Mouse (Mus musculus) CH12.LX (cell line): ENCODE results near the gene Mvd. TPM values are rescaled to one million over a fixed set of nuclear protein-coding genes. Genes with fewer than 3 reads are reported as not detected.

ENCODE experiments used
- DNase-seq: peaks from one replicate; pipeline ENCODE4 v3.0.0-alpha.2; 2013; ENCODE audit errors: extremely low read depth
- H3K27ac ChIP-seq: 2 replicates; pipeline ENCODE4 v1.5.1; 2012; ENCODE audit warnings: low read depth, mild to moderate bottlenecking, control low read depth, moderate library complexity; ENCODE audit not compliant: insufficient read depth
- H3K27me3 ChIP-seq: replicated peaks from 2 replicates; pipeline ENCODE3; 2012; ENCODE audit warnings: inconsistent platforms
- H3K36me3 ChIP-seq, 2 experiments: replicated peaks in 1 of 2; 2 replicates each; pipeline versions ENCODE3 to v1.6.1; 2012; ENCODE audit warnings: inconsistent platforms in 1 of 2, low read length in 1 of 2, mild to moderate bottlenecking in 1 of 2, mixed read lengths in 1 of 2, moderate library complexity in 1 of 2; ENCODE audit not compliant: control insufficient read depth in 1 of 2, insufficient read depth in 1 of 2
- H3K4me1 ChIP-seq, 2 experiments: 2 replicates each; pipeline ENCODE4 v1.6.1; 2012; ENCODE audit warnings: inconsistent platforms in 1 of 2, moderate library complexity in 1 of 2; ENCODE audit not compliant: insufficient read depth in 2 of 2, control insufficient read depth in 1 of 2
- H3K4me2 ChIP-seq: 2 replicates; pipeline ENCODE4 v1.6.1; 2012; ENCODE audit warnings: low read depth, mild to moderate bottlenecking, control low read depth; ENCODE audit not compliant: poor library complexity, insufficient read depth, severe bottlenecking
- H3K4me3 ChIP-seq, 3 experiments: fragments of 150-350 bp in 1 of 3; sonication (generic) in 1 of 3; replicated peaks in 1 of 3; 2 replicates each; pipeline versions ENCODE3 to v1.5.1; 2011 to 2012; ENCODE audit warnings: low read depth in 2 of 3, low read length in 2 of 3, mild to moderate bottlenecking in 2 of 3, moderate library complexity in 2 of 3, control low read depth in 1 of 3, improper control_type of control experiment in 1 of 3, inconsistent platforms in 1 of 3, mixed read lengths in 1 of 3; ENCODE audit not compliant: poor library complexity in 1 of 3
- H3K79me2 ChIP-seq: replicated peaks from 2 replicates; pipeline ENCODE4 v1.6.1; 2012; ENCODE audit warnings: mild to moderate bottlenecking, moderate library complexity; ENCODE audit not compliant: control insufficient read depth, poor library complexity, insufficient read depth, severe bottlenecking; ENCODE audit errors: extremely low read depth
- H3K9ac ChIP-seq: 2 replicates; pipeline ENCODE4 v1.6.1; 2012; ENCODE audit warnings: low read depth, mild to moderate bottlenecking, control low read depth, moderate library complexity; ENCODE audit not compliant: insufficient read depth
- H3K9me3 ChIP-seq: replicated peaks from 2 replicates; pipeline ENCODE3; 2012; ENCODE audit warnings: low read length, inconsistent platforms, mixed read lengths
- BHLHE40 ChIP-seq: IDR thresholded peaks from 2 replicates; pipeline ENCODE4 v1.6.1; 2011; ENCODE audit warnings: mild to moderate bottlenecking, low read depth, low read length, improper control_type of control experiment
- CHD2 ChIP-seq: IDR thresholded peaks from 2 replicates; pipeline ENCODE4 v1.6.1; 2011; ENCODE audit warnings: low read length, improper control_type of control experiment
- CTCF ChIP-seq, 2 experiments: IDR thresholded peaks in 1 of 2; conservative IDR thresholded peaks in 1 of 2; 2 replicates each; pipeline ENCODE4 v1.5.1; 2011 to 2012; ENCODE audit warnings: low read depth in 2 of 2, low read length in 2 of 2, improper control_type of control experiment in 1 of 2, inconsistent platforms in 1 of 2, mild to moderate bottlenecking in 1 of 2, moderate library complexity in 1 of 2
- ELF1 ChIP-seq: IDR thresholded peaks from 2 replicates; pipeline ENCODE4 v1.6.1; 2014; ENCODE audit warnings: low read depth, mild to moderate bottlenecking, inconsistent platforms, low read length, improper control_type of control experiment
- ETS1 ChIP-seq: conservative IDR thresholded peaks from 2 replicates; pipeline ENCODE4 v1.6.1; 2012; ENCODE audit warnings: low read depth, mild to moderate bottlenecking, inconsistent platforms, low read length, improper control_type of control experiment, moderate library complexity
- GABPA ChIP-seq: IDR thresholded peaks from 2 replicates; pipeline ENCODE4 v1.6.1; 2012; ENCODE audit warnings: low read depth, low read length, improper control_type of control experiment, inconsistent platforms; ENCODE audit not compliant: insufficient replicate concordance
- HCFC1 ChIP-seq: IDR thresholded peaks from 2 replicates; pipeline ENCODE4 v1.6.1; 2012; ENCODE audit warnings: low read depth, mild to moderate bottlenecking, inconsistent platforms, low read length, improper control_type of control experiment
- IRF4 ChIP-seq: IDR thresholded peaks from 2 replicates; pipeline ENCODE4 v1.6.1; 2014; ENCODE audit warnings: low read depth, mild to moderate bottlenecking, inconsistent platforms, low read length, improper control_type of control experiment
- MAX ChIP-seq: IDR thresholded peaks from 2 replicates; pipeline ENCODE4 v1.6.1; 2011; ENCODE audit warnings: low read length, improper control_type of control experiment
- MAZ ChIP-seq: IDR thresholded peaks from 2 replicates; pipeline ENCODE4 v1.6.1; 2012; ENCODE audit warnings: low read depth, mild to moderate bottlenecking, inconsistent platforms, low read length, improper control_type of control experiment, moderate library complexity
- MEF2A ChIP-seq: IDR thresholded peaks from 2 replicates; pipeline ENCODE4 v1.6.1; 2014; ENCODE audit warnings: low read depth, mild to moderate bottlenecking, inconsistent platforms, low read length, improper control_type of control experiment, borderline replicate concordance
- MXI1 ChIP-seq: IDR thresholded peaks from 2 replicates; pipeline ENCODE4 v1.6.1; 2011; ENCODE audit warnings: mild to moderate bottlenecking, low read depth, low read length, improper control_type of control experiment
- MYC ChIP-seq: IDR thresholded peaks from 2 replicates; pipeline ENCODE4 v1.6.1; 2011; ENCODE audit warnings: low read depth, mild to moderate bottlenecking, improper control_type of control experiment, low read length
- NELFE ChIP-seq: IDR thresholded peaks from 2 replicates; pipeline ENCODE4 v1.6.1; 2011; ENCODE audit warnings: low read depth, low read length, improper control_type of control experiment
- NRF1 ChIP-seq: IDR thresholded peaks from 2 replicates; pipeline ENCODE4 v1.6.1; 2014; ENCODE audit warnings: low read depth, mild to moderate bottlenecking, inconsistent platforms, low read length, improper control_type of control experiment, moderate library complexity
- PAX5 ChIP-seq: IDR thresholded peaks from 2 replicates; pipeline ENCODE4 v1.6.1; 2012; ENCODE audit warnings: low read length, inconsistent platforms, mixed read lengths
- POLR2A ChIP-seq: IDR thresholded peaks from 2 replicates; pipeline ENCODE4 v1.6.1; 2011; ENCODE audit warnings: low read depth, mild to moderate bottlenecking, improper control_type of control experiment, low read length
- POLR2AphosphoS2 ChIP-seq: IDR thresholded peaks from 2 replicates; pipeline ENCODE4 v1.6.1; 2011; ENCODE audit warnings: low read depth, low read length, improper control_type of control experiment
- RAD21 ChIP-seq: IDR thresholded peaks from 2 replicates; pipeline ENCODE4 v1.6.1; 2011; ENCODE audit warnings: low read depth, mild to moderate bottlenecking, low read length, improper control_type of control experiment, moderate library complexity
- SIN3A ChIP-seq: IDR thresholded peaks from 2 replicates; pipeline ENCODE4 v1.6.1; 2012; ENCODE audit warnings: low read length, improper control_type of control experiment, inconsistent platforms
- SMC3 ChIP-seq: IDR thresholded peaks from 2 replicates; pipeline ENCODE4 v1.6.1; 2011; ENCODE audit warnings: low read depth, low read length, improper control_type of control experiment
- TBP ChIP-seq: conservative IDR thresholded peaks from 2 replicates; pipeline ENCODE4 v1.6.1; 2011; ENCODE audit warnings: low read depth, low read length, improper control_type of control experiment
- TCF12 ChIP-seq: IDR thresholded peaks from 2 replicates; pipeline ENCODE4 v1.6.1; 2014; ENCODE audit warnings: low read depth, mild to moderate bottlenecking, inconsistent platforms, low read length, improper control_type of control experiment
- UBTF ChIP-seq: IDR thresholded peaks from 2 replicates; pipeline ENCODE4 v1.6.1; 2012; ENCODE audit warnings: low read depth, mild to moderate bottlenecking, inconsistent platforms, low read length, improper control_type of control experiment, moderate library complexity
- USF1 ChIP-seq: IDR thresholded peaks from 2 replicates; pipeline ENCODE4 v1.6.1; 2014; ENCODE audit warnings: low read depth, mild to moderate bottlenecking, inconsistent platforms, low read length, improper control_type of control experiment
- USF2 ChIP-seq: conservative IDR thresholded peaks from 2 replicates; pipeline ENCODE4 v1.6.1; 2011; ENCODE audit warnings: low read depth, low read length, improper control_type of control experiment
- ZKSCAN1 ChIP-seq: IDR thresholded peaks from 2 replicates; pipeline ENCODE4 v1.6.1; 2012; ENCODE audit warnings: low read depth, inconsistent platforms, low read length, improper control_type of control experiment, borderline replicate concordance
- ZMIZ1 ChIP-seq: IDR thresholded peaks from 2 replicates; pipeline ENCODE4 v1.6.1; 2012; ENCODE audit warnings: low read depth, mild to moderate bottlenecking, inconsistent platforms, low read length, improper control_type of control experiment
- ZNF384 ChIP-seq: IDR thresholded peaks from 2 replicates; pipeline ENCODE4 v1.6.1; 2012; ENCODE audit warnings: low read depth, low read length, improper control_type of control experiment, inconsistent platforms
- dilution Hi-C: fragments of 300-500 bp; cut with MboI; formaldehyde crosslinking; loops from 2 replicates; pipeline ENCODE4 v1.14.3; 2020; ENCODE audit warnings: low sequenced_read_pairs; ENCODE audit not compliant: extremely low pct_unique_long_range_greater_than_20kb, extremely low pct_ligation_motif_present
- in situ Hi-C: fragments of 300-500 bp; cut with MboI; formaldehyde crosslinking; loops from 3 replicates; pipeline ENCODE4 v1.14.3; 2019; ENCODE audit warnings: low sequenced_read_pairs, low pct_ligation_motif_present, low pct_unique_long_range_greater_than_20kb, mixed read lengths
- polyA plus RNA-seq: library from polyadenylated mRNA; unstranded; fragments of >175 nt; gene quantifications from 2 replicates; pipeline ENCODE4 v1.2.1, GENCODE M21; 2012; ENCODE audit warnings: low read depth; ENCODE audit not compliant: insufficient read length
- total RNA-seq, 2 experiments: library from RNA; depleted of rRNA; stranded (reverse); fragments of 300-350 nt in 1 of 2; fragments of >200 nt in 1 of 2; gene quantifications; 2 replicates each; pipeline ENCODE4 v1.2.3; 2012 to 2014

The Mvd gene
- 42.5 and 54.0 TPM in 2 replicates for total RNA-seq (2012; rRNA removed)
- 56.2 and 80.3 TPM in 2 replicates for total RNA-seq (2014; rRNA removed)
- 47.3 and 50.3 TPM in 2 replicates for polyA plus RNA-seq

DNA sequence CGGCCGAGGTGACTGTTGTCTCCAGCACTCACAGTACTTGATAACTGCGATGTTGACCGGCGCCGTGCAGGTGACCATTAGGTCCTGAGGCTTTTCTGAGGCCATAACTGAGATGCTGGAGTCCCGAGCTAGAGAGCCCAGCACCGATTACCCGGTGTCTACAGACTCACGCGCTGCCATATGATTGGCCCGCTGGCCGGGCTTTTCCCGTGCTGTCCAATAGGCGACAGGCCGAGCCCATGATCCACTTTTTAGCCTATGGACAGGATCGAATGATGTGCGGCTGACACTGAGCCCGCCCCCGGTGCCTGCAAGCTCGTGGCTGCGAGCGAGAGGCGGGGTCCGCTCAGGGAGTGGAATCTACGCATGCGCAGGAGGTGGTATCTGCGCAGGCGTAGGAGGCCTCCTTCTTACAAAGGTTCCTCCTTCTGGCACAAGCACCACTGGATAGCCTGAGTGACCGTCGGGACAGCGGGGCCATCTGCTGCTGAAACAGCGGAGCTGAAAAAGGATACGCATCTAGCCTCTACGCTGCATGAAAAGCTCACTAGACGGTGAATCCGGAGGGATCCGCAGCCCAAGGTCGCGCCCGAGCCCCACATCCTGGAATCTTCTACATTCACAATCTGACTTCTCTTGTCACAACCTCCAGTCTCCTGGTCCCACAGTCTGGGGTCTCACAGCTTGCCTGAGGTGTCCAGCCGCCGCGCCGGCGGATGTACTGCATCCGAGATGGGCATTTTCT is at the start of gene Mvd:
TSS of gene Mvd (minus strand) at position 161 of the 745 bp plus-strand sequence.
- H3K4me3 ChIP-seq: peak within 1 kb of the TSS; percentile 74 to 81 (median 75)
- H3K4me2 ChIP-seq: peak within 1 kb of the TSS; percentile 89
- peak within 1 kb of the TSS; percentile 72 for H3K9ac ChIP-seq
- in situ Hi-C loops (loop anchor here (25.0 kb wide), 1 partner anchor 856 kb away; the partner anchor contains the start of genes Fbxo31 and Map1lc3b), dilution Hi-C loops (no loop called here)
- H3K27me3 ChIP-seq: no peaks in the 10 kb centered on the region
- peaks cover 14 to 30% of the 10 kb centered on the region in 2 experiments for H3K36me3 ChIP-seq
- H3K9me3 ChIP-seq: peaks cover 4% of the 10 kb centered on the region
- H3K27ac ChIP-seq: peak within 1 kb of the TSS; percentile 54
- H3K79me2 ChIP-seq: no peaks in the 10 kb centered on the region
- TF ChIP-seq IRF4 (0 out of 2 replicates have a peak, but pooled peaks have one; percentile 35), SMC3 (peak; percentile 40), MXI1 (peak; percentile 76), SIN3A (peak; percentile 89; the same call in 1 of the 2 replicates), MAX (0 out of 2 replicates have a peak, but pooled peaks have one; percentile 9), ZNF384 (no peak), MYC (peak; percentile 78), NRF1 (peak; percentile 100), MEF2A (no peak; the same call in 1 of the 2 replicates), ELF1 (peak; percentile 55), TBP (peak; percentile 87), USF1 (no peak), NELFE (peak; percentile 93), POLR2AphosphoS2 (peak; percentile 89), RAD21 (peak; percentile 61), PAX5 (no peak), BHLHE40 (0 out of 2 replicates have a peak, but pooled peaks have one; percentile 4), ZKSCAN1 (no peak), ETS1 (no peak; the same call in 1 of the 2 replicates), CHD2 (0 out of 2 replicates have a peak, but pooled peaks have one; percentile 33), GABPA (no peak), POLR2A (peak; percentile 93), UBTF (0 out of 2 replicates have a peak, but pooled peaks have one; percentile 1), USF2 (no peak), TCF12 (peak; percentile 75), MAZ (peak; percentile 58), CTCF (conservative IDR thresholded peaks at IDR 0.05 in 1 of 2, IDR thresholded peaks at IDR 0.05 in 1 of 2; ENCODE audit: low read depth in 2 of 2, low read length in 2 of 2) (peak in 1 of 2 experiments; percentile 52; a peak in 2 of 4 replicates), ZMIZ1 (peak; percentile 81), HCFC1 (peak; percentile 60)
- H3K4me1 ChIP-seq: peaks cover 4 to 37% of the 10 kb centered on the region in 2 experiments; a peak in 3 of 4 replicates
- DNase-seq: peak; percentile 99
